Mouse (Mus musculus) CD4-positive helper T cell, adult 2 months (primary cell): ENCODE measurements around the gene Maml1.

Source experiments
- DNase-seq: peaks from one replicate; pipeline ENCODE4 v3.0.0-alpha.2; 2012; ENCODE audit warnings: low read depth, missing footprints, low spot score

The Maml1 gene

GRCm38 (mm10) chr11:50280053-50280452 is 12.1 kb downstream of the Maml1 start:
- peak; percentile 37 for DNase-seq

DNA sequence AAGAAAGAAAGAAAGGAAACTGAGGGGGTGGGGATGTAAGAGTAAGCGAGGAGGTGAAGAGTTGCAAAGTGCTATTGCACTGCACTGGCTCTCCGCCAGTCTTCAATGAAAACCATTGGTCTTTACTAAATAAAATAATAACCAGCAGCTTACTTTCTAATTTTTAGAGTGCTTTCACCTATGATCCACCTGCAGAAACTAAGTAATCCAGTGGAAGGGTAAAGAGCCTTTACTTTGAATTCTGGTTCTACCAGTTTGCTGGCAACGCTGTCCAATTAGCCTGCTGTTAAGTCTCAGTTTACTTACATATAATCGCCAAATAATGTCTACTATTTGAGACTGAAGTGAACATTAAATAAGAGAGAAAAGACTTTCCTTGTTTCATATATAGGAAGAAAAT is 13.1 kb downstream of the Maml1 start:
- DNase-seq: no peak

GRCm38 (mm10) chr11:50277706-50278105 is 14.4 kb downstream of the Maml1 start:
- DNase-seq: no peak

- no peak for DNase-seq
These were observed 15.1 kb downstream of the Maml1 start for GRCm38 (mm10) chr11:50277025-50277424.

DNA sequence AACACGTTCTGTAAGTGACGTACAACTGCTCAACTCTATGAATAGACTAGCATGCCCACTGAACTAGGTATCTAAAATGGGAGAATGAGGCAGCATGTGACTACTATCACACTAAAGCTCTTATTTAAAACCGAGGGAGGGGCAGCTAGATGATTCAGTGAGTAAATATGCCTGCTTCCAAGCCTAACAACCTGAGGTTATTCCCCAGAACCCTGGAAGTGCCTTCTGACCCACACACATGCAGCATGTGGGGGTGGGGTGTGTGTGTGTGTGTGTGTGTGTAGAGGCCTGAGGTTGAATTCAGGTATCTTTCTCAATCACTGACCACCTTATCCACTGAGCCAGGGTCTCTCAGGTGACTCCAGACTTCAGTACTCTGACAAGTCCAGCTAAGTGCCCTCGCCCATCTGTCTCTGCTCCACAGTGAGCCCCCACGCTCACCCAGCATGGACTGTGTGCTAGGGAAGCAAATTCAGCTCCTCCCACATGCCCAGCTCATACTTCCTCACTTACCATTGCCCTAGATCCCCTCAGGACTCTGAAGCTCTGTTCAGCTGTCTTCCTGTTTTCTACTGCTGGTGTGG is 16.5 kb downstream of the Maml1 start:
- no peak for DNase-seq

DNA sequence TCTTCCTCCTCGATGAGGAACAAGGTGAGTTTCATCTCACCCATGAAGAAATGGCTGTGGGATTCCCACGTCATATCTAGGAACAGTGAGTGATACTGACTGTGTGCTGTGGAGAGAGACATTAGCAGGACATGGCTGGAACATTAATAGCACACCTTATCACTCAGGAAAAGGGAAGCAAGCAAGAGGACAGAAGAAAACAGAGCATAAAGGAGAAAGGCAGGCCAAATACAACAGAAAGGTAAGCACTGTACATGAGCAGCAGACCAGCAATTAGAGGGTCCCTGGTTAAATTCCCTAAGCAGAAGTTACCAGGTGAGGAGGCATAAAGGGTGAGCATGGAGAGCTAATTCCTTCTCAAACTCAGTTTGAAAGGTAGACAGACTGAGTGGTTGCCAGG is 17.0 kb downstream of the Maml1 start:
- no peak for DNase-seq

DNA sequence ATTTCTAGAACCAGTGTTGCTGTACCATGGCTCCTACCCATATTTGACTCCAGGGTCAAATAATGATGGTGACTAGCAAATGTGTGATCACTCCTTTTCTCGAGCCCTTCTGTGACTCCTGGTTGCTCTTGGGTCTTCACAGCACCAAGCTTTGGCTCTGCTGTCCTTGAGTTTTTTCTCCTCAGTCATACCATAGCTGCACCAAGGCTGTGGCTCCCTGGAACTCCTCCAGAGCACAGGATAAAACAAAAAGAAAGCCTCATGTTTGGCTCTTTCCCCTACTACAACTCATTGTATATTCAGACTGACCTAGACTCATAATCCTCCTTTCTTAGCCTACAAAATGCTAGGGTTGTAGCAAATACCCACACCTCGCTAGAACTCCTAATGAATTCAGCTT is 19.3 kb downstream of the Maml1 start:
- DNase-seq: no peak

DNA sequence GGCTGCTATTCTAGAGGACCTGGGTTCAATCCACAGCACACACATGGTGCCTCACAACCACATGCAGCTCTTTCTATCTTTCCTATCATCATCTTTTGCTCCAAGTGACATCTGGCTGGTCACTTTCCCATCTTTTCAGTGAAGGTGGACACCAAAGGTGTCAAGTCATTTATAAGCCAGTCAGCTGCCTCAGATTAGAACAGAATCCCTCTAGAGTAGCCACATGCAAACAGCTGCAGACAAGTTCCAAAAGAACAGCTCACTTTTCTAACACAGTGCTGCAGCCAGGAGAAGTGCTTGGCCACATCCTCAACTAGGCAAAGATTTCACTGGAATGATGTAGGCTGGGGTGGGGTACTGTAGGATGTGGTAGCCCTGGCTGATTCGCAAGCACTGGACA is 22.2 kb downstream of the Maml1 start:
- DNase-seq: no peak

- peak; percentile 34 for DNase-seq
These were observed 22.9 kb downstream of the Maml1 start for GRCm38 (mm10) chr11:50269163-50269562.

GRCm38 (mm10) chr11:50266997-50267396 is 25.1 kb downstream of the Maml1 start:
- no peak for DNase-seq

- no peak for DNase-seq
These were observed 26.2 kb downstream of the Maml1 start for GRCm38 (mm10) chr11:50265931-50266330.

DNA sequence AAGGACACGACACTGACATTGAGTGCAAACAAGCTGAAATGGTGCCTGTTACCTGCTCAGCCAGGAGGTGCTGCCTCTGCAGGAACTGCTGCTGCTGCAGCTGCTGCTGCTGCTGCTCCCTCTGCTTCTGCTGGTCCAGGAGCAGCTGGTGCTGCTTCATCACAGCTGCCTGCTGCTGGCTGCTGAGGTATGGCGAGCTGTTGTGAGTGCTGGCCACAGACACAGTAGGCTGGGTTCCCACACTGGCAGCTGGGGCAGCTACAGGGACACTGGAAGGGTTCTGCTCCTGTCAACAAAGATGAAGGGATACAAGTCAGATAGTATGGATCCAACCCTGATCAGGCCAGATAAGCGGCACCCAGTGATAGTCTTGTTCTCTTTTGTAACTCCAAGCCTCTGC is 28.9 kb downstream of the Maml1 start:
- no peak for DNase-seq

GRCm38 (mm10) chr11:50262020-50262419 is 30.1 kb downstream of the Maml1 start:
- no peak for DNase-seq

DNA sequence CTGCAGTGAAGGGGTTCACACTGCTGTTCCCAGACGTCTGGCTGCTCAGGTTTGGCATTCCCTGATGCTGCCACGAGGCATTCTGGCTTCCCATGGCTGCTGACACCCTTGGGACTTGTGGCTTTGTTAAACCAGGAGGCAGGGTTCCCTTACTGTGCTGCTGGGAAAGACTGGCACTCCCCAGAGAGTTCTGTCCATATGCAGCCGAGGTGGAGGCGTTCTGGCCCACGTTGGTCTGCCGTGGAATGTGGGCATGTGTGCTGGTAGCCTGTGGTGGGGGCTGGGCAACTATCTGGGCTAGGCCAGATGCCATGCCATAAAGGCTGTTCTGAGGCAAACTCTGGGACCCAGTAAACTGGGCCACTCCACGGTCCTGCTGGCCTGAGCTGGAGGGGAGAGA is 33.8 kb downstream of the Maml1 start:
- DNase-seq: no peak

DNA sequence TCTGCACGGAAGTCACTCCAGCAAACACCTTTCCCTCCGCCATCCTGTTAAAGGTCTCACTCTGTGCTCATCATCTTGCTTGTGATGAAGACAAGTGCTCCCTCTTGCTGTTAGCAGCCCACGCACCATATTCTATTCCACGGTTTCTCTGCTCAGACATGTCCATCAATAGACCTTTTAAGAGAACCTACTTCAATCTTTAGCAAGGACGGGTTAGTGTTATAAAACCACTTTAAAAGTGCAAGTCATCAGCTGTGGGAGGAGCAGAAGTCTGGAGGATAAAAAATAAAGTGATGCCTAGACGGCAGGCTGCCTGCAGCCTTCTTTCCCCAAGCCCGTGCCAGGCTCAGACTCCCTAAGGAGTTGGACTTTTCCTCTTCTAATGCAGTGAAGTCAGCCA is 35.5 kb downstream of the Maml1 start:
- DNase-seq: no peak

- no peak for DNase-seq
These were observed 38.0 kb downstream of the Maml1 start for GRCm38 (mm10) chr11:50254010-50254580.

DNA sequence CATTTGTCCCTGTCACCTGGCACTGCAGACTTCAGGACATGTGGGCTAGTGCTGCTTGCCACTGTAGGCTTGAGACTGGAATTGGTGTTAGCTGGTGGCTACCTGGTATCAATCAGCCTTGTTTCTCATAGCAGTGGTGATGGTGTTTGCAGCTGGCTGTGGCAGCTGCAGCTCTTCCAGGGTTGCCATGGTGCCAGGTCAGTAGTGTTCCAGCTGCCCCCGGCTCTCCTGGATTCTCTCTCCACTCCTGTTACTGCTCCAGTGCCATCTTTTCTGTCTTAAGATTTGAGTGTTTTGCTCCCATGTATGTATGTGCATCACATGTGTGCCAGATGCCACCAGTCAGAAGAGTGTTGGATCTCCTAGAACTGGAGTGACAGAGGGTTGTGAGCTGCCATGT is 38.7 kb downstream of the Maml1 start:
- DNase-seq: no peak

- no peak for DNase-seq
These were observed 39.3 kb downstream of the Maml1 start for GRCm38 (mm10) chr11:50252684-50253265.

- DNase-seq: no peak
These were observed 39.9 kb downstream of the Maml1 start for GRCm38 (mm10) chr11:50252166-50252565.

DNA sequence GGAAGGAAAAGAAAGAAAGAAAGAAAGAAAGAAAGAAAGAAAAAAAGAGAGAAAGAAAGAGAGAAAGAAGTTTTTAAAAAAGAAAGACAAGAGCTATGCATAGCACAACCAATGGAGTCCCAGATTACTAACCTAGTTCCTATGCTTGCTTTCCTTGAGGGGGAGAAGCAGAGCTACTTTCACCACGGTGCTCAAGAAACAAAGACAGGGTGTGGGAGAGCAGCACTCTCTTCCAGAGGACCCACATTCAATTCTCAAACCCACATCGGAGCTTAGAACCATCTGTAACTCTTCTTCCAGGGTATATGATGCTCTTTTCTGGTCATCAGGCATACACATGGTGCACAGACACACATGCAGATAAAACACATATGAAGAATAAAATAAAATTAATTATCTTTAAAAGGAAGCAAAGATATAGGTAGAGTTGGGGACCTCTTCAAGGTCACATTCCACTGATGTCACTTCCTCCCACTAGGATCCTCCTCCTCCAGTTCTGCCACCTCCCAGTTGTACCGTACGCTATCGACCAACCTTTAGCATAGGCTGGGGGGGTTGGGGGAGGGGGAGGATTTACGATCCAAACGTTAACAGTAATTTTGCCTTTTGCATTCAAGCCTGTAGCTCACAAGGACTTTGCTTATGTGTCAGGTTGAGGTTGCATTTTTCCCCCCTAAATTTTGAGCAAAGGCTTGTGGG is 43.5 kb downstream of the Maml1 start:
- DNase-seq: no peak

DNA sequence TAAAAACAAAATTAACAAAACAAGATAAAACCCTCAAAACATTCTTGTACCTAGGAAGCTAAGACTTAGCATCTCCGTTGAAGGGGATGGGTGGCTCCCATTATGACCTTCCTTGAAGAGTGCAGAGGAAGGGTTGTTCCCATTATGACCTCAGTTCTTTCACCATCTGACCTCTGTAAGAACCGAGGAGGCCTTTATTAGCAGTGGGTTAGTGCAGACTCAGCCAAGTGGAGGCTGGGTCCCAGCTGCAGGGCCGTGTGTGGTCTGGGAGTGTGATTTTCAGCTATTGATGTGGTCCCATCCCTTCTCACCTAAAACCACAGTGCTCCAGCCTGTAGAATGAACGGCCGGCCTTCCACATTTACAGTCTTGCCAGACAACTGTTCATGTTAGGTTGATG is 46.8 kb downstream of the Maml1 start:
- DNase-seq: no peak

DNA sequence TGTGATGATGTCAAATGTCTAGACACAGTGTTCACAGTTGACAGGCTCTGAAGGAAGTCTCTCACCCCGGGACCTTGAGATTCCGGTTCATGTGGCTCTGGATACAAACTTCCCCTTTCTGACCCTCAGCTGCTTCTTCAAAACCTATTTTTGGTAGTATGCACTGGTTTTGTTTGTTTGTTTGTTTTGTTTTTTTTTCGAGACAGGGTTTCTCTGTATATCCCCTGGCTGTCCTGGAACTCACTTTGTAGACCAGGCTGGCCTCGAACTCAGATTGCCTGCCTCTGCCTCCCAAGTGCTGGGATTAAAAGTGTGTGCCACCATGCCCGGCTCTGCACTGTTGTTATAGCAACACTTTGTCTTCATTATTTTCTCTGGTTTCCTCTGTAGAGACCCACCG is 48.2 kb downstream of the Maml1 start:
- no peak for DNase-seq
